Mouse (Mus musculus): ENCODE measurements around the gene Nrip2. TPM values are rescaled to one million over a fixed set of nuclear protein-coding genes. Genes with fewer than 3 reads are reported as not detected.
A peak's percentile ranks its signal among the peaks of the same experiment; 100 is the strongest.

Gene Nrip2
- polyA plus RNA-seq, 1 experiment from 2014 or later: 23.5 TPM

DNA sequence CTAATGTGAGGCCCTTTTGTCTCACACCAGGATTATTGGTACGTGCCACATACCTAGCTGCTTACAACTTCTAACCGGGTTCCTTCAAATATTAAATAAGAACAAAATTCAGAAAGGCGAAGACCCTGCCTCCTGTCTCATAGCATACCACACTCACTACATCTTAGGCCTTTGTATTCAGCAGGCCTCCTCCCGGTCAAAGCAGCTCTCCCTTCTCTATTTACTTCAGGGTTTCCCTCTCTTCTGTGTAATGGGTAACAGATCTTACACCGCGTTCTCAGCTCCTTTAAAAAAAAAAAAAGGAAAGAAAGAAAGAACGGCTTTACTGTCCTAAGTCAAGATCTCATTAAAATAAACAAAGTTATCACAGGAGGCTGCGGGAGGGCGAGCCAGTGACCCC is 37.2 kb upstream of the Nrip2 start:
- WGBS: 16% methylated on average over 9 of the region's 9 CpGs

DNA sequence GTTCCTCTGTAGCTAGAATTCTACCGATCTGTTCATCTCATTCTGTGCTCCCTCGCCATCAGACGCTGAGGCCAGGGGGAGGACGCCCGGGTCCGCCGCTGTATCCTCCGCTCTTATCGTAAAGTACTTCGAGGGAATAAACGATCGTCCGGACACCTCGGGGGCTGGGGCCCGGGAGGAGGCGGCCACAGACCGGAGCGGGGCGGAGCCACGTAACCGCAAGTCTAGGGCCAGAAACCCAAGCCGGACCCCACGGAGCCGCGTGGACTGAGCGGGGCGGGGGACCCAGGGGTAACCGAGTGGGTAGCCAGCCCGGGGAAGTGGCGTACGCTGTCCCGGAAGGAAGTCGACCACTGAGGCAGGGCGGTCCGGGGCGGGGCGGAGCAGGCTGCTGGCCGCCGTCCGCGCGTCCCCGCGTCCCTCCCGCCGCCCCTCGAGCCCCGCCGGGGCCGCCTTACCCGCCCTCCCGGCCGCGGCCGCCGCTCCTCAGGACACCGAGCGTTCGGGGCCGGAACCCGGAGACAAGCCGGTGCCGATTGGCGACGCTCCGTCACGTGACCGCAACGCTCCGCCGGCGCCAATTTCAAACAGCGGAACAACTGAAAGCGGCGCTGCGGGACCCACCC is 36.6 kb upstream of the Nrip2 start, which contains the start of the genes Rhno1 and Foxm1:
TSS of gene Rhno1 (minus strand) at position 531 of the 626 bp plus-strand sequence.
TSS of gene Foxm1 (plus strand) at position 587 of the 626 bp plus-strand sequence.
- Histone ChIP-seq H3K4me2 (ENCODE audit: low read length) (peak within 1 kb of the TSS; percentile 87), H3K9ac (ENCODE audit: low read depth, low read length) (peak within 1 kb of the TSS; percentile 93), H3K4me1 (replicated peaks; ENCODE audit: insufficient read depth, low read length) (0 out of 2 replicates have a peak, but pooled peaks cover 8% of the 10 kb centered on the region), H3K27me3 (ENCODE audit: insufficient read depth, low read length) (no peaks in the 10 kb centered on the region), H3K36me3 (ENCODE audit: insufficient read depth, low read length) (peaks cover 12% of the 10 kb centered on the region), H3K27ac (peak within 1 kb of the TSS; percentile 93), H3K4me3 (replicated peaks; ENCODE audit: low read depth, low read length) (peak within 1 kb of the TSS; percentile 85), H3K9me3 (replicated peaks; ENCODE audit: low read length) (no peaks in the 10 kb centered on the region)
- DNase-seq (ENCODE audit: low spot score) (peak; percentile 84), ATAC-seq (replicated peaks; ENCODE audit: low FRiP score, low read depth) (peak; percentile 81)
- under 1% methylated on average over 56 of the region's 76 CpGs for WGBS
- TF ChIP-seq CTCF (IDR thresholded peaks at IDR 0.05; ENCODE audit: low read depth): no peak

More for the DNA sequence above, 37.2 kb upstream of the Nrip2 start:
- H3K4me3 ChIP-seq (replicated peaks; ENCODE audit: low read depth, low read length): peak overlapping the region; percentile 85
- H3K9ac ChIP-seq (ENCODE audit: low read depth, low read length): peak overlapping the region; percentile 93
- TF ChIP-seq CTCF (IDR thresholded peaks at IDR 0.05; ENCODE audit: low read depth): no peak
- peak overlapping the region; percentile 93 for H3K27ac ChIP-seq
- peak overlapping the region; percentile 87 for H3K4me2 ChIP-seq (ENCODE audit: low read length)
- H3K36me3 ChIP-seq (ENCODE audit: insufficient read depth, low read length): peaks cover 7% of the 10 kb centered on the region
- DNase-seq (ENCODE audit: low spot score) (no peak), ATAC-seq (replicated peaks; ENCODE audit: low FRiP score, low read depth) (no peak)
- no peaks in the 10 kb centered on the region for H3K27me3 ChIP-seq (ENCODE audit: insufficient read depth, low read length)
- H3K4me1 ChIP-seq (replicated peaks; ENCODE audit: insufficient read depth, low read length): 0 out of 2 replicates have a peak, but pooled peaks cover 8% of the 10 kb centered on the region
- H3K9me3 ChIP-seq (replicated peaks; ENCODE audit: low read length): no peaks in the 10 kb centered on the region

GRCm38 (mm10) chr6:128363007-128363825 is 35.9 kb upstream of the Nrip2 start:
- peak; percentile 41 for DNase-seq (ENCODE audit: low spot score)
- Histone ChIP-seq H3K9ac (ENCODE audit: low read depth, low read length) (peak overlapping the region; percentile 93), H3K27ac (peak overlapping the region; percentile 93), H3K27me3 (ENCODE audit: insufficient read depth, low read length) (no peaks in the 10 kb centered on the region), H3K4me3 (replicated peaks; ENCODE audit: low read depth, low read length) (peak overlapping the region; percentile 85), H3K4me2 (ENCODE audit: low read length) (peak overlapping the region; percentile 87), H3K4me1 (replicated peaks; ENCODE audit: insufficient read depth, low read length) (0 out of 2 replicates have a peak, but pooled peaks cover 8% of the 10 kb centered on the region), H3K9me3 (replicated peaks; ENCODE audit: low read length) (no peaks in the 10 kb centered on the region), H3K36me3 (ENCODE audit: insufficient read depth, low read length) (peaks cover 18% of the 10 kb centered on the region)
- ATAC-seq (replicated peaks; ENCODE audit: low FRiP score, low read depth): peak; percentile 42
- 2% methylated on average over 46 of the region's 46 CpGs for WGBS
- TF ChIP-seq CTCF (IDR thresholded peaks at IDR 0.05; ENCODE audit: low read depth): no peak

DNA sequence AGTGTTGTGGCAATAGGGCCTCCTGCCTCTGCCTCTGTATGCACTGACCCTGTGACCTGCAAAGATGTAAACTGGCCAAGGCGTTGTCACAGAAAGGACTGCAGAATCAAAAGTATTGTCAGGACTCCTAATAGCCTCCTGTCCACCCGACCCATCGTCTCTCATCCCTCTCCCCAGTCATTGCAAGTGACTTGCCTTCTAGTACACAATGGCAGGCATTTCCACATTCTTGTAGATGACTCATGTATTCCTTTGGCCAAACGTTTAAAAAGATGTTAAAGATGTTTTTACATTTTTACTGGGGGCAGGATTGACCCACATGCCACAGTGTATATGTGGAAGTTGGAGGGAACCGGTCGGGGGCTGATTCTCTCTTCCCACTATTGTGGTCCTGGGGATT is 34.4 kb upstream of the Nrip2 start:
- H3K4me2 ChIP-seq (ENCODE audit: low read length): no peak overlapping the region
- no peaks in the 10 kb centered on the region for H3K9me3 ChIP-seq (replicated peaks; ENCODE audit: low read length)
- no peak for DNase-seq (ENCODE audit: low spot score)
- H3K27ac ChIP-seq: no peak overlapping the region
- H3K4me1 ChIP-seq (replicated peaks; ENCODE audit: insufficient read depth, low read length): 0 out of 2 replicates have a peak, but pooled peaks cover 8% of the 10 kb centered on the region
- no peak overlapping the region for H3K9ac ChIP-seq (ENCODE audit: low read depth, low read length)
- no peak for TF ChIP-seq CTCF (IDR thresholded peaks at IDR 0.05; ENCODE audit: low read depth)
- H3K36me3 ChIP-seq (ENCODE audit: insufficient read depth, low read length): peaks cover 19% of the 10 kb centered on the region
- no peaks in the 10 kb centered on the region for H3K27me3 ChIP-seq (ENCODE audit: insufficient read depth, low read length)
- no peak overlapping the region for H3K4me3 ChIP-seq (replicated peaks; ENCODE audit: low read depth, low read length)
- ATAC-seq (replicated peaks; ENCODE audit: low FRiP score, low read depth): no peak
- WGBS: 80% methylated on average over 6 of the region's 6 CpGs

DNA sequence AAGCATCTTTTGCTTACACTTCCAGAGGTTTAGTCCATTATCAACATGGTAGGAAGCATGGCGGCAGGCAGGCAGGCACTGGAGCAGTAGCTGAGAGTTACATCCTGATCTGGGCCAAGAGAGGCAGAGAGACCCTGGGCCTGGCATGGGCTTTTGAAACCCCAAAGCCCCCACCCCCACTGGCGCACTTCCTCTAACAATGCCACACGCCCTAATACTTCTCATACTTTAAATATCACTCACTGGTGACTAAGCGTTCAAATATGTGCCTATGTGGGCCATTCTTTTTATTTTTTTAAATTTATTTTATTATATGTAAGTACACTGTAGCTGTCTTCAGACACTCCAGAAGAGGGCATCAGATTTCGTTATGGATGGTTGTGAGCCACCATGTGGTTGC is 32.6 kb upstream of the Nrip2 start:
- over 99% methylated on average over 5 of the region's 5 CpGs for WGBS
- no peaks in the 10 kb centered on the region for H3K27me3 ChIP-seq (ENCODE audit: insufficient read depth, low read length)
- no peak overlapping the region for H3K4me3 ChIP-seq (replicated peaks; ENCODE audit: low read depth, low read length)
- no peak overlapping the region for H3K9ac ChIP-seq (ENCODE audit: low read depth, low read length)
- H3K36me3 ChIP-seq (ENCODE audit: insufficient read depth, low read length): peaks cover 35% of the 10 kb centered on the region
- DNase-seq (ENCODE audit: low spot score): no peak
- H3K27ac ChIP-seq: no peak overlapping the region
- H3K4me2 ChIP-seq (ENCODE audit: low read length): no peak overlapping the region
- no peak for TF ChIP-seq CTCF (IDR thresholded peaks at IDR 0.05; ENCODE audit: low read depth)
- no peak for ATAC-seq (replicated peaks; ENCODE audit: low FRiP score, low read depth)
- no peaks in the 10 kb centered on the region for H3K9me3 ChIP-seq (replicated peaks; ENCODE audit: low read length)
- 0 out of 2 replicates have a peak, but pooled peaks cover 4% of the 10 kb centered on the region for H3K4me1 ChIP-seq (replicated peaks; ENCODE audit: insufficient read depth, low read length)

DNA sequence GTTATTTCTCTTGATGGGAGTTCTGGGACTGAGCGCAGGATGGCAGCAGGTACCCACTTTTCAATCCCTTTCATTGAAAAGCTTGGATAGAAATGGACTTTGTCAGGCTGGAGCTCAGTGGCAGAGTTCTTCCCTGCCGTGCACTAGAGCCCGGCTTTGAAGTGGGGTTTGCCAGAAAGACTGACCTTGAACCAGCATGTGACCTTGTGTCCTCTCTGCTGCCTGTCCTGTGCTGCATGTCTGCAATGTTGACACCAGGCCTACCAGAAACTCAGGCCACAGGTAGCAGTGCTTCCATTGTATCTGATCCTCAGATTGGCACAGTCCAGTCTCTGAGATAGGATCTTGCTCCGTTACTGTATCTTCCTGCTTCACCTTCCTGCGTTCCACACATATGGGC is 29.1 kb upstream of the Nrip2 start:
- TF ChIP-seq CTCF (IDR thresholded peaks at IDR 0.05; ENCODE audit: low read depth): no peak
- H3K27ac ChIP-seq: no peak overlapping the region
- no peak overlapping the region for H3K4me2 ChIP-seq (ENCODE audit: low read length)
- ATAC-seq (replicated peaks; ENCODE audit: low FRiP score, low read depth) (no peak), DNase-seq (ENCODE audit: low spot score) (no peak)
- H3K27me3 ChIP-seq (ENCODE audit: insufficient read depth, low read length): no peaks in the 10 kb centered on the region
- H3K9me3 ChIP-seq (replicated peaks; ENCODE audit: low read length): no peaks in the 10 kb centered on the region
- 90% methylated on average over 5 of the region's 5 CpGs for WGBS
- H3K4me1 ChIP-seq (replicated peaks; ENCODE audit: insufficient read depth, low read length): no peaks in the 10 kb centered on the region
- H3K9ac ChIP-seq (ENCODE audit: low read depth, low read length): no peak overlapping the region
- H3K36me3 ChIP-seq (ENCODE audit: insufficient read depth, low read length): peaks cover 63% of the 10 kb centered on the region
- no peak overlapping the region for H3K4me3 ChIP-seq (replicated peaks; ENCODE audit: low read depth, low read length)
